Mouse (Mus musculus): ENCODE data around the gene Gm37240. TPM values are rescaled to one million over a fixed set of nuclear protein-coding genes. Genes with fewer than 3 reads are reported as not detected.

Gm37240 gene
- polyA plus RNA-seq, 1 experiment from 2014 or later: 1.1 TPM

- DNase-seq (ENCODE audit: low spot score) (no peak), ATAC-seq (no peak)
- no peak overlapping the region for H3K27ac ChIP-seq (ENCODE audit: low read depth, low read length)
- H3K36me3 ChIP-seq (ENCODE audit: control insufficient read depth, insufficient read depth, low read length): no peaks in the 10 kb centered on the region
- no peaks in the 10 kb centered on the region for H3K27me3 ChIP-seq (replicated peaks; ENCODE audit: control insufficient read depth, insufficient read depth, low read length)
- no peaks in the 10 kb centered on the region for H3K9me3 ChIP-seq (replicated peaks; ENCODE audit: control insufficient read depth, low read length)
- 66% methylated on average over 5 of the region's 5 CpGs for WGBS
- no peaks in the 10 kb centered on the region for H3K4me1 ChIP-seq (ENCODE audit: control insufficient read depth, insufficient read depth, low read length)
- no peak overlapping the region for H3K9ac ChIP-seq (ENCODE audit: low read length)
- no peak overlapping the region for H3K4me3 ChIP-seq (ENCODE audit: low read depth, low read length)
- no peak overlapping the region for H3K4me2 ChIP-seq (ENCODE audit: low read length)
These were observed 1354.1 kb downstream of the Gm37240 start for GRCm38 (mm10) chr3:84533227-84533626.

GRCm38 (mm10) chr3:84529021-84529420 lies 1358.3 kb downstream of the Gm37240 start:
- H3K27me3 ChIP-seq (replicated peaks; ENCODE audit: control insufficient read depth, insufficient read depth, low read length): no peaks in the 10 kb centered on the region
- no peak overlapping the region for H3K4me2 ChIP-seq (ENCODE audit: low read length)
- 76% methylated on average over 2 of the region's 2 CpGs for WGBS
- H3K36me3 ChIP-seq (ENCODE audit: control insufficient read depth, insufficient read depth, low read length): 0 out of 2 replicates have a peak, but pooled peaks cover 4% of the 10 kb centered on the region
- H3K27ac ChIP-seq (ENCODE audit: low read depth, low read length): no peak overlapping the region
- ATAC-seq (no peak), DNase-seq (ENCODE audit: low spot score) (no peak)
- H3K4me1 ChIP-seq (ENCODE audit: control insufficient read depth, insufficient read depth, low read length): no peaks in the 10 kb centered on the region
- no peak overlapping the region for H3K9ac ChIP-seq (ENCODE audit: low read length)
- no peaks in the 10 kb centered on the region for H3K9me3 ChIP-seq (replicated peaks; ENCODE audit: control insufficient read depth, low read length)
- no peak overlapping the region for H3K4me3 ChIP-seq (ENCODE audit: low read depth, low read length)

GRCm38 (mm10) chr3:84524952-84525351 lies 1362.4 kb downstream of the Gm37240 start:
- no peaks in the 10 kb centered on the region for H3K9me3 ChIP-seq (replicated peaks; ENCODE audit: control insufficient read depth, low read length)
- DNase-seq (ENCODE audit: low spot score): no peak
- 89% methylated on average over 1 of the region's 1 CpGs for WGBS
- no peak for ATAC-seq
- H3K4me1 ChIP-seq (ENCODE audit: control insufficient read depth, insufficient read depth, low read length): no peaks in the 10 kb centered on the region
- H3K27me3 ChIP-seq (replicated peaks; ENCODE audit: control insufficient read depth, insufficient read depth, low read length): no peaks in the 10 kb centered on the region
- no peak overlapping the region for H3K4me2 ChIP-seq (ENCODE audit: low read length)
- no peak overlapping the region for H3K4me3 ChIP-seq (ENCODE audit: low read depth, low read length)
- H3K9ac ChIP-seq (ENCODE audit: low read length): no peak overlapping the region
- no peak overlapping the region for H3K27ac ChIP-seq (ENCODE audit: low read depth, low read length)
- 0 out of 2 replicates have a peak, but pooled peaks cover 4% of the 10 kb centered on the region for H3K36me3 ChIP-seq (ENCODE audit: control insufficient read depth, insufficient read depth, low read length)

DNA sequence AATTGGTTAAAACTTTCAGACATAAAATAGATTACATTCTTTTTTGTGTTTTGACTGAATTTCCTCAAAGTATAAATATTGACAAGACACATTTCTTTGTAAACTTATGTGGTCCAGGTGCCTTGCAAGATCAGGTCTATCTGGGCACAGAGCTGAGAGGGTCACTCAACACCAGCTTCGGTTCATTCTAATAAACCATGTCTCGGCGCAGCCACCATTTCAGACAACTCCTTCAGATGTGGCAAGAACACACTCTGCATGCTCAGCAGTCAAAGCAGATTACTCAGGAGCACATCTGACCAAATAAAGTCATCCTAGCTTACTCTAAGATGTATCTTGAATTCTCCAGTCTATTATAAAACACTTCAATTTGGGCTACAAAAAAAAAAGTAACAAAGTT lies 1371.2 kb downstream of the Gm37240 start:
- WGBS: 100% methylated on average over 3 of the region's 3 CpGs
- ATAC-seq: no peak
- no peak overlapping the region for H3K9ac ChIP-seq (ENCODE audit: low read length)

DNA sequence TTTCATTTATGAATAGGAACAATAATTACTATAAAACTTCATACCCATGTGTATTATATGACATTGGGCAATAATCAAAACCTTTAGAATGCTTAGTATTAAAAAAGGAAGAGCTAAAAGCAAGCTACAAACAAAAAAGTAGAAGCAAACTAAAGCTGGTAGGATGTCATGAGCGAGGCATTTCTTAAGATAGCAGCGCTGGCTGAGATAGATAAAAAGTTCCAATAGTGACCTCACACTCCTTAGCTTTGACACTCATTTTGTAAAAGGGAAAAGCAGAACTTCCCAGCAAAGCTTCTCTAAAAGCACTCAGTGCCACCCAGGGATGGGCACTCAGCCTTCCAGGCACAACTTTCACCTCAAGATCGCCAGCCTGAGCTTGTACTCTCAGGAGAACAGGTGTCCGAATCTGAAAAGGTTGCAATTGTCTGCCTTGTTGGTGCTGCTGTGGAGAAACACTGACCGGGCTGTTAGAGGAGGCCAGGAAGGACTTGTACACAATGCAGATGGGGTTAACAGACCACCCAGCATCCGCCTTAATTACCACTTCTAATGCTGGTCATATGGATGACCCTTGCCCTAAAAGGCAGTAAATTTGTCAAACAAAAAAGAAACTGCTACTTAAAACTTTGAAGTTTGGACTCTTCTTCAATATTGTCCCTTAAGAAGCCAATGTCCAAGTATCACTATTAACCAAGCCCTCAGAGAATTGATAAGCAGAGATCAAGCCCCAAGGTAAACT lies 1374.4 kb downstream of the Gm37240 start:
- H3K27me3 ChIP-seq (replicated peaks; ENCODE audit: control insufficient read depth, insufficient read depth, low read length): no peaks in the 10 kb centered on the region
- ATAC-seq (no peak), DNase-seq (ENCODE audit: low spot score) (no peak)
- no peaks in the 10 kb centered on the region for H3K9me3 ChIP-seq (replicated peaks; ENCODE audit: control insufficient read depth, low read length)
- no peaks in the 10 kb centered on the region for H3K36me3 ChIP-seq (ENCODE audit: control insufficient read depth, insufficient read depth, low read length)
- no peaks in the 10 kb centered on the region for H3K4me1 ChIP-seq (ENCODE audit: control insufficient read depth, insufficient read depth, low read length)
- H3K27ac ChIP-seq (ENCODE audit: low read depth, low read length): no peak overlapping the region
- 65% methylated on average over 6 of the region's 6 CpGs for WGBS
- H3K4me3 ChIP-seq (ENCODE audit: low read depth, low read length): no peak overlapping the region
- no peak overlapping the region for H3K4me2 ChIP-seq (ENCODE audit: low read length)
- no peak overlapping the region for H3K9ac ChIP-seq (ENCODE audit: low read length)

More for the DNA sequence above, 1371.2 kb downstream of the Gm37240 start:
- H3K27me3 ChIP-seq (replicated peaks; ENCODE audit: control insufficient read depth, insufficient read depth, low read length): no peaks in the 10 kb centered on the region
- no peaks in the 10 kb centered on the region for H3K4me1 ChIP-seq (ENCODE audit: control insufficient read depth, insufficient read depth, low read length)
- no peak overlapping the region for H3K27ac ChIP-seq (ENCODE audit: low read depth, low read length)
- no peak for DNase-seq (ENCODE audit: low spot score)
- H3K4me3 ChIP-seq (ENCODE audit: low read depth, low read length): no peak overlapping the region
- H3K4me2 ChIP-seq (ENCODE audit: low read length): no peak overlapping the region
- H3K9me3 ChIP-seq (replicated peaks; ENCODE audit: control insufficient read depth, low read length): no peaks in the 10 kb centered on the region
- H3K36me3 ChIP-seq (ENCODE audit: control insufficient read depth, insufficient read depth, low read length): peaks cover 4% of the 10 kb centered on the region; the same call in 1 of the 2 replicates

DNA sequence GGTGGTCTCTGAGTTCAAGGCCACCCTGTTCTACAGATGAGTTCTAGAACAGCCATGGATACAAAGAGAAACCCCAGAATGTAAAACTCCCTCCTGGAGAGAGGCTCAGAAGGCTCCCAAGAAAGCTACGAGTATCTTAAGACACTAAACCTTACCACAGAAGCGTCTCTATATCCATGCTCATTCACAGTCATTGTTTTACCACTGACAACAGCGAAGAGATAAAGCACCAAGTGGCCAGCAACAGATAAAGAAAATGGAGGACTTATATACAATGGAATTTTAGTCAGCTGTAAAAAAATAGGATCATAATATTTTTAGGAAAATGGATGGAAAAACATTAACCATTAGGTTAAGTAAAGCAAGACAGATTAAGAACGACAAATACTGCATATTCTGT lies 1382.1 kb downstream of the Gm37240 start:
- H3K4me1 ChIP-seq (ENCODE audit: control insufficient read depth, insufficient read depth, low read length): no peaks in the 10 kb centered on the region
- no peak for ATAC-seq
- DNase-seq (ENCODE audit: low spot score): no peak
- H3K4me3 ChIP-seq (ENCODE audit: low read depth, low read length): no peak overlapping the region
- H3K27me3 ChIP-seq (replicated peaks; ENCODE audit: control insufficient read depth, insufficient read depth, low read length): no peaks in the 10 kb centered on the region
- no peak overlapping the region for H3K9ac ChIP-seq (ENCODE audit: low read length)
- no peak overlapping the region for H3K4me2 ChIP-seq (ENCODE audit: low read length)
- H3K9me3 ChIP-seq (replicated peaks; ENCODE audit: control insufficient read depth, low read length): no peaks in the 10 kb centered on the region
- no peak overlapping the region for H3K27ac ChIP-seq (ENCODE audit: low read depth, low read length)
- 0 out of 2 replicates have a peak, but pooled peaks cover 5% of the 10 kb centered on the region for H3K36me3 ChIP-seq (ENCODE audit: control insufficient read depth, insufficient read depth, low read length)
- 89% methylated on average over 4 of the region's 4 CpGs for WGBS

DNA sequence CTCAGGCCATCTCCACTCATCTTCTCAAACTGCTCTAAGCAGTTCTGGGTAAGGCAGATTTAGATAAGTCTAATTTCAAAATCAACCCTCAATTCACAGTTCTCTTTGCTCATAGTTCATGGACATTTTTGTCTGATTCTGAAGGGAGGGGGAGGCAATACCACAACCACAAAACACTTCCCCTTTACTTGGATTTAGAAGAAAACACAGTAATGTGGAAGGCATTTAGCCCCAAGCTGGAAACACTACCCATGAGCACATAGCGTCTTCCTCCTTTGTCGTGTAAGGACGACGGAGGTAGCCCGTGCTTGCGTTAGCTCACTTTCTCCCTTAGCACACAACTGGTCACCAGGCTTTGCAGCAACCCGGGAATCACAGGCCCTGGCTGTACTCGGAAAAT lies 1383.0 kb downstream of the Gm37240 start:
- H3K27me3 ChIP-seq (replicated peaks; ENCODE audit: control insufficient read depth, insufficient read depth, low read length): no peaks in the 10 kb centered on the region
- H3K4me2 ChIP-seq (ENCODE audit: low read length): no peak overlapping the region
- H3K9ac ChIP-seq (ENCODE audit: low read length): no peak overlapping the region
- DNase-seq (ENCODE audit: low spot score) (no peak), ATAC-seq (no peak)
- no peaks in the 10 kb centered on the region for H3K4me1 ChIP-seq (ENCODE audit: control insufficient read depth, insufficient read depth, low read length)
- 92% methylated on average over 8 of the region's 8 CpGs for WGBS
- no peak overlapping the region for H3K4me3 ChIP-seq (ENCODE audit: low read depth, low read length)
- no peaks in the 10 kb centered on the region for H3K9me3 ChIP-seq (replicated peaks; ENCODE audit: control insufficient read depth, low read length)
- H3K27ac ChIP-seq (ENCODE audit: low read depth, low read length): no peak overlapping the region
- 0 out of 2 replicates have a peak, but pooled peaks cover 5% of the 10 kb centered on the region for H3K36me3 ChIP-seq (ENCODE audit: control insufficient read depth, insufficient read depth, low read length)

DNA sequence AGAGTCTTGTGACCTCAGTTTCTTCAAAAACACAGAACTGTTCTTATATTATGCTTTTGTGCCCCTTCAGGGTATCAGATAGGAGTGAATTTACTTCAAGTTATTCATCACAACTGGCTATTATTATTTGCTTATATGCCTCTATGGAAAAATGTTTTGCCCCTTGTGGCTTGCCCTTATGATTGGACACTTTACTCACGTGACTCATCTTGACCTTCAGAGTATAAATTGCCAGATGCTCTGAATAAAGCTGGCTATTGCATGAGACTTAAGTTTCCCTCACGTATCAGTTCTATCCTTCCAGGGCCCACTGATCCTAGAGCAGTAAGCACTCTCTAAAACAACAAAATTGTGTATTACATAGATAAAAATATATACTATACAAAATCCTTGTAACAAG lies 1385.2 kb downstream of the Gm37240 start:
- Histone ChIP-seq H3K9me3 (replicated peaks; ENCODE audit: control insufficient read depth, low read length) (no peaks in the 10 kb centered on the region), H3K4me2 (ENCODE audit: low read length) (no peak overlapping the region), H3K4me3 (ENCODE audit: low read depth, low read length) (no peak overlapping the region), H3K4me1 (ENCODE audit: control insufficient read depth, insufficient read depth, low read length) (no peaks in the 10 kb centered on the region), H3K9ac (ENCODE audit: low read length) (no peak overlapping the region), H3K27ac (ENCODE audit: low read depth, low read length) (no peak overlapping the region), H3K36me3 (ENCODE audit: control insufficient read depth, insufficient read depth, low read length) (0 out of 2 replicates have a peak, but pooled peaks cover 5% of the 10 kb centered on the region), H3K27me3 (replicated peaks; ENCODE audit: control insufficient read depth, insufficient read depth, low read length) (no peaks in the 10 kb centered on the region)
- WGBS: 78% methylated on average over 2 of the region's 2 CpGs
- ATAC-seq: no peak
- DNase-seq (ENCODE audit: low spot score): no peak

- no peak for DNase-seq (ENCODE audit: low spot score)
- Histone ChIP-seq H3K4me3 (ENCODE audit: low read depth, low read length) (no peak overlapping the region), H3K4me1 (ENCODE audit: control insufficient read depth, insufficient read depth, low read length) (no peaks in the 10 kb centered on the region), H3K4me2 (ENCODE audit: low read length) (no peak overlapping the region), H3K36me3 (ENCODE audit: control insufficient read depth, insufficient read depth, low read length) (0 out of 2 replicates have a peak, but pooled peaks cover 5% of the 10 kb centered on the region), H3K9ac (ENCODE audit: low read length) (no peak overlapping the region), H3K27ac (ENCODE audit: low read depth, low read length) (no peak overlapping the region), H3K27me3 (replicated peaks; ENCODE audit: control insufficient read depth, insufficient read depth, low read length) (no peaks in the 10 kb centered on the region), H3K9me3 (replicated peaks; ENCODE audit: control insufficient read depth, low read length) (no peaks in the 10 kb centered on the region)
- ATAC-seq: no peak
- WGBS: 78% methylated on average over 10 of the region's 10 CpGs
These were observed 1386.8 kb downstream of the Gm37240 start for GRCm38 (mm10) chr3:84500491-84500890.
